Mouse (Mus musculus): Measurements from ENCODE around the gene Pfdn5.

DNA sequence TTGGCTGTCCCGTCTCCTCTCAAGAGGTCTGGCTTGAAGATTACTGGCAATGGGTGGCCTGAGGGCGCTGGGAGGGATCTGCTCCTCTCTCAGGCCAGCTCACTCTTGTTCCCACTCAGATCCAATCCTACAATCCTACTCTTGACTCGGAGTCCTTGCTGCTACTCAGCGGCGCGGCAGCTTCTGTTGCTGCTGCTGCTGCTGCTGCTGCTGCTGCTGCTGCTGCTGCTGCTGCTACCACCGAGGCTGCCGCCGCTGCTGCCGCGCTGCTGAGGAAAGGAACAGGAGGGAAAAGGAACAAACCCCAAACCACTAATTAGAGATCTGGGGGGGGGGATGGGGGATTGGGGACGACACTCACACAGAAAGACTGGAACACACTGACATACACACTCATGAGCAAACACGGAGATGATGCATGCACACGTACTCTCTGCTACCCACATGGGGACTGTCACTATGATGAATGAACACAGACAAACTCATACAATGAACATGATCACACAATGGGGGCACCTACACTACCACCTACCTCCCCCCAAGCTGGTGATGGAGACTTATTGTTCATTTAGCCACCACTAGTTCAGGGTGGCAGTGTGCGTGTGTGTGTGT, 40.9 kb downstream of the Pfdn5 start, which contains the start of gene Sp7:
- TF ChIP-seq HCFC1 (IDR thresholded peaks at IDR 0.05; ENCODE audit: borderline replicate concordance, insufficient read depth, low read length) (no peak), MAFK (IDR thresholded peaks at IDR 0.05; ENCODE audit: insufficient read depth, low read depth, low read length) (no peak), CHD2 (IDR thresholded peaks at IDR 0.05; ENCODE audit: low read depth, low read length) (no peak)

Measured in ES-E14 (cell line).